Mouse (Mus musculus): ENCODE measurements around the gene Fam126b.

DNA sequence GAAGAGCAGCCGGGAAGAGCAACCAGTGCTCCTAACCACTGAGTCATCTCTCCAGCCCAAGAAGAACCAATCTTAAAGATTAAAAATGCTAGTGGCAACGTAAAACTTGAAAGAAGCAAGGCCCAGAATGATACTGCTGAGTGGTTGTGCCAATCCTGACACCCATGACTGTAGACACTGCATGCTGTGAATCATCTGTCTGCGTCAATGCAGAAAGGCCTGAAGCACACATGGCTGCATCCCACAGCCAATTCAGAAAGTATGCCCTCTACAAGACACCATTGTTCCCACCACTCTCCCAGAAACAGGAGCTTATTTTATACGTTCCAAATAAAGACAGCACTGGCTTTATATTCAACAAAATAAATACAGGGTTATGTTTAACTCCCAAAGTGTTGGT, 103.5 kb downstream of the Fam126b start:
- TF ChIP-seq MAZ (IDR thresholded peaks at IDR 0.05; ENCODE audit: low read depth, low read length) (no peak), USF2 (IDR thresholded peaks at IDR 0.05; ENCODE audit: borderline replicate concordance in 1 of 2, insufficient read depth in 1 of 2, low read depth in 1 of 2, low read length in 2 of 2) (no peak), POLR2A (IDR thresholded peaks at IDR 0.05; ENCODE audit: control insufficient read depth in 1 of 2, insufficient read depth in 1 of 2, low read depth in 1 of 2, low read length in 2 of 2, poor library complexity in 1 of 2) (no peak), CTCF (IDR thresholded peaks at IDR 0.05 in 2 of 3, conservative IDR thresholded peaks at IDR 0.05 in 1 of 3; ENCODE audit: control insufficient read depth in 1 of 3, insufficient read depth in 1 of 3, low read depth in 2 of 3, low read length in 3 of 3, poor library complexity in 1 of 3, severe bottlenecking in 1 of 3) (no peak), TBP (IDR thresholded peaks at IDR 0.05; ENCODE audit: low read depth, low read length) (no peak), USF1 (IDR thresholded peaks at IDR 0.05; ENCODE audit: low read depth, low read length) (no peak), KAT2A (conservative IDR thresholded peaks at IDR 0.05; ENCODE audit: low read depth, low read length) (no peak), E2F4 (IDR thresholded peaks at IDR 0.05; ENCODE audit: borderline replicate concordance, low read depth, low read length) (no peak)

Measured in MEL (cell line).